Mouse (Mus musculus) heart, embryonic 16.5 days (tissue): Measurements from ENCODE around the gene Sncb. TPM values are rescaled to one million over a fixed set of nuclear protein-coding genes. Genes with fewer than 3 reads are reported as not detected.

Source experiments
- ATAC-seq: fragments of 200-750 bp; cut with Nextera tagmentation; replicated peaks from 2 replicates; pipeline ENCODE4 v1.8.0; 2017; ENCODE audit warnings: moderate number of reproducible peaks; ENCODE audit not compliant: insufficient read depth, low FRiP score; ENCODE audit errors: extremely low read depth
- H3K27ac ChIP-seq: fragments of 300-500 bp; sonication (generic); 2 replicates; pipeline ENCODE4 v1.5.1; 2014; ENCODE audit warnings: mild to moderate bottlenecking, low read length, control low read depth, moderate library complexity
- H3K27me3 ChIP-seq: fragments of 300-500 bp; sonication (generic); 2 replicates; pipeline ENCODE4 v1.6.1; 2014; ENCODE audit warnings: low read length, mixed read lengths; ENCODE audit not compliant: control insufficient read depth, insufficient read depth
- H3K36me3 ChIP-seq: fragments of 300-500 bp; sonication (generic); 2 replicates; pipeline ENCODE4 v1.6.1; 2014; ENCODE audit not compliant: control insufficient read depth, insufficient read depth
- H3K4me1 ChIP-seq: fragments of 300-500 bp; sonication (generic); 2 replicates; pipeline ENCODE4 v1.6.1; 2014; ENCODE audit warnings: low read length, mixed read lengths; ENCODE audit not compliant: control insufficient read depth, insufficient read depth
- H3K4me2 ChIP-seq: fragments of 300-500 bp; sonication (generic); 2 replicates; pipeline ENCODE4 v1.6.1; 2014; ENCODE audit warnings: low read depth, mild to moderate bottlenecking, control low read depth, low read length
- H3K4me3 ChIP-seq: fragments of 300-500 bp; sonication (generic); 2 replicates; pipeline ENCODE4 v1.5.1; 2014; ENCODE audit warnings: mild to moderate bottlenecking, control low read depth, low read length
- H3K9ac ChIP-seq: fragments of 300-500 bp; sonication (generic); 2 replicates; pipeline ENCODE4 v1.6.1; 2014; ENCODE audit warnings: low read length, control low read depth
- H3K9me3 ChIP-seq: fragments of 300-500 bp; sonication (generic); replicated peaks from 2 replicates; pipeline ENCODE4 v1.6.1; 2016; ENCODE audit warnings: low read length; ENCODE audit not compliant: control insufficient read depth
- WGBS: fragments of 180-500 bp; shearing (Covaris S2); extraction: QIAGEN DNeasy Blood & Tissue Kit; methylation state at CpG from one replicate; pipeline ENCODE4 v1.1.7; 2014; 5-methylcytosine and 5-hydroxymethylcytosine counted together
- polyA plus RNA-seq: library from polyadenylated mRNA; unstranded; fragments of >200 nt; fragmentation: Nextera tagmentation; extraction: Ambion mirVana; gene quantifications from 2 replicates; pipeline ENCODE4 v1.2.1, GENCODE M21; 2015

Gene Sncb
- polyA plus RNA-seq, 1 experiment from 2014 or later, result not detected

GRCm38 (mm10) chr13:54760164-54760795 lies 6.1 kb downstream of the Sncb start:
- Histone ChIP-seq H3K4me1 (peaks cover 3% of the 10 kb centered on the region; the same call in 1 of the 2 replicates), H3K27me3 (peaks cover 71% of the 10 kb centered on the region), H3K36me3 (no peaks in the 10 kb centered on the region), H3K4me2 (no peak overlapping the region), H3K4me3 (no peak overlapping the region), H3K9me3 (no peaks in the 10 kb centered on the region), H3K9ac (no peak overlapping the region), H3K27ac (no peak overlapping the region)
- 48% methylated on average over 8 of the region's 8 CpGs for whole genome bisulfite sequencing
- no peak for ATAC-seq

GRCm38 (mm10) chr13:54759496-54759895 lies 6.9 kb downstream of the Sncb start:
- Histone ChIP-seq H3K27ac (no peak overlapping the region), H3K36me3 (no peaks in the 10 kb centered on the region), H3K27me3 (peaks cover 69% of the 10 kb centered on the region), H3K4me3 (no peak overlapping the region), H3K9me3 (no peaks in the 10 kb centered on the region), H3K4me2 (no peak overlapping the region), H3K4me1 (peaks cover 3% of the 10 kb centered on the region; the same call in 1 of the 2 replicates), H3K9ac (no peak overlapping the region)
- ATAC-seq, result no peak
- 16% methylated on average over 7 of the region's 7 CpGs for WGBS

GRCm38 (mm10) chr13:54758756-54759470 lies 7.5 kb downstream of the Sncb start:
- H3K4me3 ChIP-seq, result no peak overlapping the region
- peak overlapping the region; percentile 19; the same call in 1 of the 2 replicates for H3K4me2 ChIP-seq
- H3K27me3 ChIP-seq, result peaks cover 65% of the 10 kb centered on the region
- H3K36me3 ChIP-seq, result no peaks in the 10 kb centered on the region
- 2% methylated on average over 29 of the region's 29 CpGs for WGBS
- H3K9ac ChIP-seq, result no peak overlapping the region
- H3K9me3 ChIP-seq, result no peaks in the 10 kb centered on the region
- ATAC-seq, result 0 out of 2 replicates have a peak, but pooled peaks have one; percentile 21
- H3K4me1 ChIP-seq, result peaks cover 3% of the 10 kb centered on the region; the same call in 1 of the 2 replicates
- H3K27ac ChIP-seq, result no peak overlapping the region

GRCm38 (mm10) chr13:54758045-54758755 lies 8.2 kb downstream of the Sncb start:
- H3K27me3 ChIP-seq, result peaks cover 58% of the 10 kb centered on the region

GRCm38 (mm10) chr13:54757093-54757830 lies 9.1 kb downstream of the Sncb start:
- ATAC-seq, result no peak
- Histone ChIP-seq H3K27ac (no peak overlapping the region), H3K27me3 (peaks cover 52% of the 10 kb centered on the region), H3K4me3 (0 out of 2 replicates have a peak overlapping the region, but pooled peaks have one; percentile 42), H3K36me3 (no peaks in the 10 kb centered on the region), H3K9ac (no peak overlapping the region), H3K9me3 (no peaks in the 10 kb centered on the region), H3K4me1 (peaks cover 3% of the 10 kb centered on the region; the same call in 1 of the 2 replicates), H3K4me2 (peak overlapping the region; percentile 62)
- 46% methylated on average over 10 of the region's 10 CpGs for WGBS

More at GRCm38 (mm10) chr13:54758045-54758755, 8.2 kb downstream of the Sncb start:
- Histone ChIP-seq H3K4me2 (peak overlapping the region; percentile 62), H3K27ac (no peak overlapping the region), H3K4me3 (peak overlapping the region; percentile 42), H3K36me3 (no peaks in the 10 kb centered on the region), H3K9me3 (no peaks in the 10 kb centered on the region), H3K9ac (no peak overlapping the region), H3K4me1 (peaks cover 3% of the 10 kb centered on the region; the same call in 1 of the 2 replicates)
- under 1% methylated on average over 43 of the region's 43 CpGs for WGBS
- peak; percentile 76 for ATAC-seq

GRCm38 (mm10) chr13:54756156-54756712 lies 10.2 kb downstream of the Sncb start:
- no peaks in the 10 kb centered on the region for H3K9me3 ChIP-seq
- H3K4me3 ChIP-seq, result no peak overlapping the region
- no peak overlapping the region for H3K27ac ChIP-seq
- peaks cover 3% of the 10 kb centered on the region; the same call in 1 of the 2 replicates for H3K4me1 ChIP-seq
- no peak for ATAC-seq
- H3K4me2 ChIP-seq, result no peak overlapping the region
- H3K27me3 ChIP-seq, result peaks cover 53% of the 10 kb centered on the region
- WGBS, result 82% methylated on average over 8 of the region's 8 CpGs
- H3K36me3 ChIP-seq, result no peaks in the 10 kb centered on the region
- no peak overlapping the region for H3K9ac ChIP-seq

- Histone ChIP-seq H3K36me3 (no peaks in the 10 kb centered on the region), H3K9me3 (no peaks in the 10 kb centered on the region), H3K9ac (no peak overlapping the region), H3K4me2 (no peak overlapping the region), H3K4me1 (peaks cover 3% of the 10 kb centered on the region; the same call in 1 of the 2 replicates), H3K4me3 (no peak overlapping the region), H3K27me3 (peaks cover 54% of the 10 kb centered on the region), H3K27ac (no peak overlapping the region)
- 7% methylated on average over 9 of the region's 9 CpGs for WGBS
- ATAC-seq, result no peak
Observed at GRCm38 (mm10) chr13:54755201-54755830, 11.1 kb downstream of the Sncb start.
